In genomic region chr14:61316861-61317260, GRCm38 (mm10) we compare ENCODE assay signal across 9 mouse cellular contexts. TPM values are rescaled to one million over a fixed set of nuclear protein-coding genes. Genes with fewer than 3 reads are reported as not detected.
A peak's percentile ranks its signal among the peaks of the same experiment; 100 is the strongest.
DNase-seq lines count a peak whose midpoint lies in the region; ATAC-seq and TF ChIP-seq lines count a peak whose summit lies in the region.
"Had no signal": no experiment of that assay in that cellular context is flagged by ENCODE, and none has a peak within 500 bp of the region (broad histone marks: within the 10 kb centered on the region; RNA-seq: fewer than 3 reads in every experiment).

No protein-coding gene starts in this region.

- TF ChIP-seq POLR2A in lung, adult 2 months (IDR thresholded peaks at IDR 0.05; ENCODE audit: borderline replicate concordance, extremely low read depth, low read depth, low read length), result no peak

- WGBS in forebrain, embryonic 11.5 days, result 34% methylated on average over 4 of the region's 4 CpGs
- WGBS in forebrain, embryonic 12.5 days, result 40% methylated on average over 4 of the region's 4 CpGs
- 24% methylated on average over 4 of the region's 4 CpGs for WGBS in kidney, postnatal 0 days
- 32% methylated on average over 4 of the region's 4 CpGs for WGBS in lung, adult 2 months

- TF ChIP-seq CTCF in G1E (IDR thresholded peaks at IDR 0.05; ENCODE audit: low read depth, low read length), result peak; percentile 39; the same call in 1 of the 2 replicates
- peak; percentile 72 for TF ChIP-seq CTCF in kidney, postnatal 0 days (IDR thresholded peaks at IDR 0.05; ENCODE audit: low read depth)
- peak; percentile 50 for TF ChIP-seq CTCF in lung, adult 2 months (IDR thresholded peaks at IDR 0.05; ENCODE audit: insufficient read depth, low read length)

- ATAC-seq in forebrain, embryonic 11.5 days (replicated peaks; ENCODE audit: low FRiP score), result no peak
- ATAC-seq in forebrain, embryonic 12.5 days (ENCODE audit: low FRiP score), result no peak
- ATAC-seq in G1E (ENCODE audit: extremely low read depth, insufficient number of reproducible peaks, low FRiP score, poor library complexity, severe bottlenecking), result 0 out of 2 replicates have a peak, but pooled peaks have one; percentile 28
- peak; percentile 33; the same call in 1 of the 2 replicates for ATAC-seq in kidney, postnatal 0 days (replicated peaks; ENCODE audit: low FRiP score, low read depth)

- H3K4me2 ChIP-seq in forebrain, embryonic 11.5 days (ENCODE audit: low read depth, low read length, severe bottlenecking), result no peak overlapping the region
- no peak overlapping the region for H3K4me2 ChIP-seq in forebrain, embryonic 12.5 days
- no peak overlapping the region for H3K4me2 ChIP-seq in kidney, postnatal 0 days (ENCODE audit: low read length)
- H3K4me2 ChIP-seq: limb, embryonic 15.5 days had no signal

- no peaks in the 10 kb centered on the region for H3K9me3 ChIP-seq in forebrain, embryonic 11.5 days (ENCODE audit: control insufficient read depth, low read length)
- H3K9me3 ChIP-seq in forebrain, embryonic 12.5 days, result no peaks in the 10 kb centered on the region
- no peaks in the 10 kb centered on the region for H3K9me3 ChIP-seq in G1E (replicated peaks)
- H3K9me3 ChIP-seq in kidney, postnatal 0 days (replicated peaks; ENCODE audit: low read length), result no peaks in the 10 kb centered on the region
- H3K9me3 ChIP-seq: limb, embryonic 15.5 days had no signal

- DNase-seq in forebrain, embryonic 11.5 days (ENCODE audit: low spot score), result peak; percentile 65
- DNase-seq in G1E (ENCODE audit: low spot score), result peak; percentile 44
- DNase-seq in cerebellum, adult 18-20 months, result peak; percentile 73 to 74
- DNase-seq in frontal cortex, adult 2 months (ENCODE audit: extremely low spot score in 1 of 2, low spot score in 1 of 2), result peak; percentile 42 to 87
- peak; percentile 69 for DNase-seq in kidney, postnatal 0 days (ENCODE audit: low spot score)
- DNase-seq in lung, adult 2 months, result peak; percentile 40
- DNase-seq in right cerebral cortex, adult 2 months (ENCODE audit: low spot score in 2 of 2), result peak; percentile 75 to 81

- no peak overlapping the region for H3K9ac ChIP-seq in forebrain, embryonic 11.5 days (ENCODE audit: low read length)
- H3K9ac ChIP-seq in forebrain, embryonic 12.5 days, result no peak overlapping the region
- H3K9ac ChIP-seq in kidney, postnatal 0 days (ENCODE audit: low read depth, low read length), result no peak overlapping the region
- H3K9ac ChIP-seq: limb, embryonic 15.5 days had no signal

- H3K4me1 ChIP-seq in forebrain, embryonic 11.5 days (replicated peaks; ENCODE audit: control insufficient read depth, insufficient read depth, low read length), result no peaks in the 10 kb centered on the region
- H3K4me1 ChIP-seq in forebrain, embryonic 12.5 days, result no peaks in the 10 kb centered on the region
- H3K4me1 ChIP-seq in G1E (ENCODE audit: insufficient read depth, low read depth, low read length), result peaks cover 21% of the 10 kb centered on the region
- no peaks in the 10 kb centered on the region for H3K4me1 ChIP-seq in kidney, postnatal 0 days (replicated peaks; ENCODE audit: insufficient read depth, low read length)
- H3K4me1 ChIP-seq in lung, adult 2 months (ENCODE audit: control insufficient read depth, insufficient read depth, low read length), result no peaks in the 10 kb centered on the region
- H3K4me1 ChIP-seq: limb, embryonic 15.5 days had no signal

- no peak overlapping the region for H3K27ac ChIP-seq in forebrain, embryonic 11.5 days (ENCODE audit: low read depth, low read length)
- H3K27ac ChIP-seq in forebrain, embryonic 12.5 days, result no peak overlapping the region
- no peak overlapping the region for H3K27ac ChIP-seq in kidney, postnatal 0 days
- H3K27ac ChIP-seq: limb, embryonic 15.5 days had no signal

- H3K27me3 ChIP-seq in forebrain, embryonic 11.5 days (ENCODE audit: control insufficient read depth, insufficient read depth, low read length), result no peaks in the 10 kb centered on the region
- H3K27me3 ChIP-seq in forebrain, embryonic 12.5 days, result no peaks in the 10 kb centered on the region
- H3K27me3 ChIP-seq in G1E (ENCODE audit: insufficient read depth, low read length), result 0 out of 2 replicates have a peak, but pooled peaks cover 3% of the 10 kb centered on the region
- no peaks in the 10 kb centered on the region for H3K27me3 ChIP-seq in kidney, postnatal 0 days (ENCODE audit: insufficient read depth, low read length)
- H3K27me3 ChIP-seq: limb, embryonic 15.5 days had no signal

- no peak overlapping the region for H3K4me3 ChIP-seq in forebrain, embryonic 11.5 days (ENCODE audit: low read depth, low read length)
- H3K4me3 ChIP-seq in forebrain, embryonic 12.5 days (replicated peaks), result no peak overlapping the region
- no peak overlapping the region for H3K4me3 ChIP-seq in G1E (ENCODE audit: low read depth, low read length)
- H3K4me3 ChIP-seq in kidney, postnatal 0 days (replicated peaks; ENCODE audit: low read depth, low read length), result no peak overlapping the region
- H3K4me3 ChIP-seq in lung, adult 2 months (replicated peaks; ENCODE audit: extremely low read depth, low read depth, low read length), result no peak overlapping the region
- H3K4me3 ChIP-seq: limb, embryonic 15.5 days had no signal

- H3K36me3 ChIP-seq in forebrain, embryonic 11.5 days (ENCODE audit: control insufficient read depth, insufficient read depth, low read length), result no peaks in the 10 kb centered on the region
- H3K36me3 ChIP-seq in forebrain, embryonic 12.5 days (replicated peaks), result no peaks in the 10 kb centered on the region
- no peaks in the 10 kb centered on the region for H3K36me3 ChIP-seq in G1E (replicated peaks)
- H3K36me3 ChIP-seq in kidney, postnatal 0 days (ENCODE audit: insufficient read depth, low read length), result no peaks in the 10 kb centered on the region
- H3K36me3 ChIP-seq: limb, embryonic 15.5 days had no signal

RNA-seq across cellular contexts. Expression of gene Arl11, which starts 7.3 kb away (rescaled TPM):
- polyA plus RNA-seq in forebrain, embryonic 11.5 days (2014; fragmentation: Nextera tagmentation; extraction: Ambion mirVana), result 0.29 TPM in 2 replicates
- 0.13 and 0.26 TPM in 2 replicates for polyA plus RNA-seq in forebrain, embryonic 12.5 days (2016; fragmentation: Nextera tagmentation; extraction: Ambion mirVana)
- total RNA-seq in G1E (2014; fragmentation: Nextera tagmentation) (not detected in 2 replicates), G1E (2017) (0.12 TPM in 1 of 2 replicates, not detected in the other)
- not detected in 2 replicates for polyA plus RNA-seq in G1E (2012)
- polyA plus RNA-seq in frontal cortex, adult 2 months (2012; rRNA removed), result 0.92 and 1.2 TPM in 2 replicates
- polyA plus RNA-seq in kidney, postnatal 0 days (2015; fragmentation: Nextera tagmentation; extraction: Ambion mirVana), result 0.71 and 1.2 TPM in 2 replicates
- 5.6 and 10.4 TPM in 2 replicates for polyA plus RNA-seq in lung, adult 2 months (2012; rRNA removed)

RNA-seq across cellular contexts. Expression of gene Ebpl, which starts 43.4 kb away (rescaled TPM):
- polyA plus RNA-seq in forebrain, embryonic 11.5 days (2014; fragmentation: Nextera tagmentation; extraction: Ambion mirVana), result 9.2 and 9.4 TPM in 2 replicates
- 10.4 and 11.1 TPM in 2 replicates for polyA plus RNA-seq in forebrain, embryonic 12.5 days (2016; fragmentation: Nextera tagmentation; extraction: Ambion mirVana)
- total RNA-seq in G1E (2014; fragmentation: Nextera tagmentation), result 1.8 and 3.5 TPM in 2 replicates
- total RNA-seq in G1E (2017), result 1.9 and 2.8 TPM in 2 replicates
- 0.52 and 0.76 TPM in 2 replicates for polyA plus RNA-seq in G1E (2012)
- polyA plus RNA-seq in frontal cortex, adult 2 months (2012; rRNA removed), result 4.0 TPM in 2 replicates
- polyA plus RNA-seq in kidney, postnatal 0 days (2015; fragmentation: Nextera tagmentation; extraction: Ambion mirVana), result 11.3 and 13.4 TPM in 2 replicates
- 1.3 and 1.7 TPM in 2 replicates for polyA plus RNA-seq in lung, adult 2 months (2012; rRNA removed)

RNA-seq across cellular contexts. Expression of gene Sgcg, which starts 58.6 kb away (rescaled TPM):
- polyA plus RNA-seq in forebrain, embryonic 11.5 days (2014; fragmentation: Nextera tagmentation; extraction: Ambion mirVana), result 0.13 TPM in 1 of 2 replicates, not detected in the other
- 0.05 and 0.19 TPM in 2 replicates for polyA plus RNA-seq in forebrain, embryonic 12.5 days (2016; fragmentation: Nextera tagmentation; extraction: Ambion mirVana)
- total RNA-seq in G1E (2014; fragmentation: Nextera tagmentation), result not detected in 2 replicates
- 0.16 TPM in 1 of 2 replicates, not detected in the other for total RNA-seq in G1E (2017)
- not detected in 2 replicates for polyA plus RNA-seq in G1E (2012)
- 0.71 and 1.4 TPM in 2 replicates for polyA plus RNA-seq in frontal cortex, adult 2 months (2012; rRNA removed)
- polyA plus RNA-seq in kidney, postnatal 0 days (2015; fragmentation: Nextera tagmentation; extraction: Ambion mirVana), result 0.60 and 1.2 TPM in 2 replicates
- 1.8 and 5.6 TPM in 2 replicates for polyA plus RNA-seq in lung, adult 2 months (2012; rRNA removed)

Comparison
In these comparisons a context has a peak if more than half of its experiments do, and no peak if none do; other contexts are left out.
1. ATAC-seq: peak in G1E (single experiment) and kidney, postnatal 0 days (single experiment); none in forebrain, embryonic 11.5 days (single experiment) and forebrain, embryonic 12.5 days (single experiment).
2. Peak in every context shown above with its lines, with median percentiles within 50 percentile points of each other: DNase-seq and CTCF ChIP-seq.